Mouse (Mus musculus) heart, embryonic 16.5 days (tissue): Measurements from ENCODE around the gene Fhod1. TPM values are rescaled to one million over a fixed set of nuclear protein-coding genes. Genes with fewer than 3 reads are reported as not detected.

Experiments used
- ATAC-seq: fragments of 200-750 bp; cut with Nextera tagmentation; replicated peaks from 2 replicates; pipeline ENCODE4 v1.8.0; 2017; ENCODE audit warnings: moderate number of reproducible peaks; ENCODE audit not compliant: insufficient read depth, low FRiP score; ENCODE audit errors: extremely low read depth
- H3K27ac ChIP-seq: fragments of 300-500 bp; sonication (generic); 2 replicates; pipeline ENCODE4 v1.5.1; 2014; ENCODE audit warnings: mild to moderate bottlenecking, low read length, control low read depth, moderate library complexity
- H3K27me3 ChIP-seq: fragments of 300-500 bp; sonication (generic); 2 replicates; pipeline ENCODE4 v1.6.1; 2014; ENCODE audit warnings: low read length, mixed read lengths; ENCODE audit not compliant: control insufficient read depth, insufficient read depth
- H3K36me3 ChIP-seq: fragments of 300-500 bp; sonication (generic); 2 replicates; pipeline ENCODE4 v1.6.1; 2014; ENCODE audit not compliant: control insufficient read depth, insufficient read depth
- H3K4me1 ChIP-seq: fragments of 300-500 bp; sonication (generic); 2 replicates; pipeline ENCODE4 v1.6.1; 2014; ENCODE audit warnings: low read length, mixed read lengths; ENCODE audit not compliant: control insufficient read depth, insufficient read depth
- H3K4me2 ChIP-seq: fragments of 300-500 bp; sonication (generic); 2 replicates; pipeline ENCODE4 v1.6.1; 2014; ENCODE audit warnings: low read depth, mild to moderate bottlenecking, control low read depth, low read length
- H3K4me3 ChIP-seq: fragments of 300-500 bp; sonication (generic); 2 replicates; pipeline ENCODE4 v1.5.1; 2014; ENCODE audit warnings: mild to moderate bottlenecking, control low read depth, low read length
- H3K9ac ChIP-seq: fragments of 300-500 bp; sonication (generic); 2 replicates; pipeline ENCODE4 v1.6.1; 2014; ENCODE audit warnings: low read length, control low read depth
- H3K9me3 ChIP-seq: fragments of 300-500 bp; sonication (generic); replicated peaks from 2 replicates; pipeline ENCODE4 v1.6.1; 2016; ENCODE audit warnings: low read length; ENCODE audit not compliant: control insufficient read depth
- WGBS: fragments of 180-500 bp; shearing (Covaris S2); extraction: QIAGEN DNeasy Blood & Tissue Kit; methylation state at CpG from one replicate; pipeline ENCODE4 v1.1.7; 2014; 5-methylcytosine and 5-hydroxymethylcytosine counted together
- polyA plus RNA-seq: library from polyadenylated mRNA; unstranded; fragments of >200 nt; fragmentation: Nextera tagmentation; extraction: Ambion mirVana; gene quantifications from 2 replicates; pipeline ENCODE4 v1.2.1, GENCODE M21; 2015

The Fhod1 gene
- polyA plus RNA-seq, 1 experiment from 2014 or later = 1.1 TPM

DNA sequence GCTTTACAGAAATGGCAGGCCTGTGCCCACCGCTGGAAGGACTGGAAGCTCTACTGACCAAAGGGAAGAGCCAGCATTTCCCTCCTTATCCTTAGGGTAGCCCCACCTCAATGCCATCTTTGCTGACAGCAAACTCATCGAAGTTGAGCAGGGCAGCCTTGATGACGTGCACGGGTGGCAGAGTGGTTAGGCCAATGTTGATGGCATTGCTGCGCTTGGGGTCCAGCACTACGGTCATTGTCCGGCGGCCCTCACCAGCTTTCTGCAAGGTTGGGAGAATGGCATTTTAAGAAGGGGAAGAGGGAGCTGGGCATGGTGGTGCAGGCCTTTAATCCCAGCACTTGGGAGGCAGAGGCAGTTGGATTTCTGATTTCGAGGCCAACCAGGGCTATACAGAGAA, 15.8 kb downstream of the Fhod1 start:
- ATAC-seq = no peak
- Histone ChIP-seq H3K9me3 (no peaks in the 10 kb centered on the region), H3K9ac (no peak overlapping the region), H3K4me3 (no peak overlapping the region), H3K36me3 (peaks cover 65% of the 10 kb centered on the region), H3K27ac (no peak overlapping the region), H3K27me3 (no peaks in the 10 kb centered on the region), H3K4me2 (no peak overlapping the region), H3K4me1 (peaks cover 7% of the 10 kb centered on the region)
- WGBS = 92% methylated on average over 9 of the region's 9 CpGs

DNA sequence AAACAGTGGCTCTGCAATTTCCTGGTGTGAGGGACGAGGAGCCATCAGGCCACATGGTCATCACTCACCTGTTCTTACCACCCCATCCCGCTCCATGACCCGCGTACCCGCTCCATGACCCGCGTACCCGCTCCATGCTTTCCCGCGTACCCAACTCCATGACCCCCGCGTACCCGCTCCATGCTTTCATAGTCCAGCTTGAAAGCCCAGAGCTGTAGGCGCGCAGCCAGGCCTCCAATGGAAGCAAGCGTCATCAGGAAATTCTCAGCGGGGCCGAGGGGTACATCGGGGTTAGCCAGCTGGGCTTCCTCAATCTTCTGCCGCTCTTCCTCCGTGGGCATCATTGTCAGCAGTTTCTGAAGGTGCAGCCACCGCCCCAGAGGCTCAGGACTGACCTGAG, 16.3 kb downstream of the Fhod1 start:
- Histone ChIP-seq H3K4me3 (no peak overlapping the region), H3K36me3 (peaks cover 60% of the 10 kb centered on the region), H3K9ac (no peak overlapping the region), H3K27ac (no peak overlapping the region), H3K27me3 (no peaks in the 10 kb centered on the region), H3K4me2 (no peak overlapping the region), H3K4me1 (peaks cover 9% of the 10 kb centered on the region), H3K9me3 (no peaks in the 10 kb centered on the region)
- ATAC-seq = no peak
- WGBS = 92% methylated on average over 22 of the region's 22 CpGs

DNA sequence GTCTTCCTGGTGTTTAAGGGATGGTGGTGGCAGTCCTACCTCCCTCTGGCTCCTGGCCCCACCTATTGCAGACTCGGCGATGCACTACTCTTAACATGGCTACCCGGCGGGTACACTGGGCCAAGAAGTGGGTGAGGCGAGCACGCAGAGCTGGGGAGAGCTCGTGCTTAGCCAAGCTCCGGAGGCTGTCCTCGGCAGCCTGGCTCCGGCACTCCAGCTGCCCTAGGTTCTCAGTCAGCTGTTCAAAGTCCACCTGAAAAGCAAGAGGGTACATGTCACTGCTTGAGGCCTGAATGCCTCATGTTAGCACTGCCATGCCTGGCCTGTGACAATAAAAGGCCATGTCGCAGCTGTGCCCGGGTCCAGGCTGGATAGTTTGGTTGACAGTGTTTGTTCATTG, 17.4 kb downstream of the Fhod1 start:
- Histone ChIP-seq H3K36me3 (peaks cover 50% of the 10 kb centered on the region), H3K4me3 (no peak overlapping the region), H3K9ac (no peak overlapping the region), H3K4me2 (no peak overlapping the region), H3K27me3 (no peaks in the 10 kb centered on the region), H3K4me1 (peaks cover 13% of the 10 kb centered on the region), H3K27ac (no peak overlapping the region), H3K9me3 (no peaks in the 10 kb centered on the region)
- WGBS = 94% methylated on average over 12 of the region's 12 CpGs
- ATAC-seq = no peak

DNA sequence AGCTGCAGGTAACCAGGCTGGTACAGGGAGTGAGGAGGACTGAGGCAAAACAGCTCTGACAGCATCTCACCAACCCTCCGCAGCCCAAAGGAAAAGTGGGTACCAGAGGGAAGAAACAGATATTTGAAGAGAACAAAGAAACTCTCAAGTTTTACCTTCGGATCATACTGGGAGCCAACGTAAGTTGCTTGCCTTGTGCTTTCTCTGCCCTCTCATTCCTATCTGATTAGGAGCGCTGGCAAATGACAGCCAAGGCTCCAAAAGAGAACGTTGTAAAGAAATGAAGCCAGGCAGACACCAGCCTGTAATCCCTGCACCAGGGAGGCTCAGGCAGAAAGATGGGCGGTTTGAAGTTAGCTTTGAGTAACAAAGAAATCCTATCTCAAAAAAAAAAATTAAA, 20.8 kb downstream of the Fhod1 start:
- H3K9me3 ChIP-seq = no peaks in the 10 kb centered on the region
- H3K9ac ChIP-seq = peak overlapping the region; percentile 97
- peak overlapping the region; percentile 87 for H3K27ac ChIP-seq
- WGBS = 26% methylated on average over 6 of the region's 6 CpGs
- ATAC-seq = no peak
- H3K4me2 ChIP-seq = peak overlapping the region; percentile 81
- peak overlapping the region; percentile 96 for H3K4me3 ChIP-seq
- peaks cover 17% of the 10 kb centered on the region for H3K4me1 ChIP-seq
- H3K36me3 ChIP-seq = peaks cover 40% of the 10 kb centered on the region
- H3K27me3 ChIP-seq = no peaks in the 10 kb centered on the region

DNA sequence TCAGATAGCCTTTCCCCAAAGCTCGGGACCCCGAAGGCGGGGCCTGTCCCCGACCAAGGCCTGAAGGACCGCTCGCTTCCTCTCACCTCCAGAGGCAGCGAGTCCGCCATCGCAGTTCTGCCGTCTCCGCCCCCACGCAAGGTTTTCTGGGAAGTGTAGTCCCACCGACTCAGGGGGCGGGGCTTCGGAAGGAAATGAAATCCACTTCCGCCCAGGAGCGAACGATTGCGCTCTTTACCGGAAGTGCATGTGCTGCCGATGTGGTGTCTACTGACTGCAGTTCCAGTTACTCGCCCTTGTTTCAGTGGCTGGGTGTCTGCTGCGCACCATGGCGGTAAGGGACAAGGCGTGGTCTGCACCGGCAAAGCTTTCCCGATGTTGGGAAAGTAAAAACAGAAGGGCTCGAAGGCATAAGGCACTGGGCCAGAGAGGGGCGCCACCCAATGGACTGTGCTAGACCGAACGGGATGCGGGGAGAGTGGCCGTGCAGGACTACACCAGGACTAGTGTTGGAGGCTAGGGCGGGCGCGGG, 21.5 kb downstream of the Fhod1 start, which contains the start of the genes Lrrc29 and Tmem208:
Lrrc29 (minus strand) TSS at position 138 of the 532 bp plus-strand sequence.
Tmem208 (plus strand) TSS at position 214 of the 532 bp plus-strand sequence.
- peak within 1 kb of the TSS; percentile 96 for H3K4me2 ChIP-seq
- H3K4me3 ChIP-seq = peak within 1 kb of the TSS; percentile 96
- H3K27ac ChIP-seq = peak within 1 kb of the TSS; percentile 87
- H3K36me3 ChIP-seq = peaks cover 34% of the 10 kb centered on the region
- H3K9me3 ChIP-seq = no peaks in the 10 kb centered on the region
- peak; percentile 92 for ATAC-seq
- no peaks in the 10 kb centered on the region for H3K27me3 ChIP-seq
- WGBS = under 1% methylated on average over 36 of the region's 36 CpGs
- H3K9ac ChIP-seq = peak within 1 kb of the TSS; percentile 97
- H3K4me1 ChIP-seq = peaks cover 17% of the 10 kb centered on the region

DNA sequence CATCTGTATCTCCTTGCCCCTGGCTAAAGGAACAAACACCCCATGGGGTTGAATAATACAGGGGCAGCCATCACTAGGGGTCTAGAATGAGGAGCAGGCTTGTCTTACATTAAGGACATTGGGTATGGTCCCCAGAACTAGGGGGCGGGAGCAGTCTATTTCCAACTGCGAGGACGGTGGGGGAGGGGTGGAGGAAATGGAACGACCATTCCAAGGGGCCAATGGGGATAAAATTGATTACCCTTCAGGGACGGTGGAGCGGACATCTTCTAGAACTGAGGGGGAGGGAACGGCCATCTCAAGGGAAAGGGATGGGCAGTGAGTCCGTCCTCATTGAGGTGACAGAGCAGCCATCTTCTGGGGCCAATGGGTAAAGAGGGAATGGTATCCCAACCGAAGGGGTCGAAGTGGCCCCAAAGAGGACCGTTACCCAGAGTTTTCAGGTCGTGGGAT, 22.1 kb downstream of the Fhod1 start:
- Histone ChIP-seq H3K4me1 (peaks cover 17% of the 10 kb centered on the region), H3K9me3 (no peaks in the 10 kb centered on the region), H3K36me3 (peaks cover 32% of the 10 kb centered on the region), H3K27ac (peak overlapping the region; percentile 86), H3K27me3 (no peaks in the 10 kb centered on the region), H3K9ac (peak overlapping the region; percentile 97), H3K4me2 (peak overlapping the region; percentile 96), H3K4me3 (peak overlapping the region; percentile 96)
- under 1% methylated on average over 12 of the region's 12 CpGs for WGBS
- ATAC-seq = no peak

DNA sequence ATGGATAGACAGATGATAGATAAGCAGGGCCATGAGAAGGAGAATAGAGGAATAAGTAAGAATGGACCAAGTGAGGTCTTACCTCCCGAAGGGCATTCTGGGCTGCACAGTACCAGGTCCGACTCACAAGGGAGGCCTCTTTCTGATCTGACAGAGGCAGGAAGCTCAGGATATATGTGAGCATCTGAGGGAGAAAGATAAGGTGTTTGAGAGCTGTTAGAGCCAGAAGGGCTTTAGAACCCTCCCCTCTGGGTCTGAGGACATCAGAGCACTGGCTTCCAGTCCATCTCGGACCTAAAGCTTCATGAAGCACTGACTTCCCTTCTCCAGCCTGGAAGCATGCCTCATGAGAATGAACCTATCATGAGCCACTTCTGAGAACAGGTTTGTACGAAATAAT, 24.6 kb downstream of the Fhod1 start:
- Histone ChIP-seq H3K36me3 (peaks cover 11% of the 10 kb centered on the region), H3K4me1 (peaks cover 17% of the 10 kb centered on the region), H3K4me3 (no peak overlapping the region), H3K9me3 (no peaks in the 10 kb centered on the region), H3K27me3 (no peaks in the 10 kb centered on the region), H3K27ac (no peak overlapping the region), H3K9ac (no peak overlapping the region), H3K4me2 (no peak overlapping the region)
- ATAC-seq = no peak
- 80% methylated on average over 4 of the region's 4 CpGs for WGBS

DNA sequence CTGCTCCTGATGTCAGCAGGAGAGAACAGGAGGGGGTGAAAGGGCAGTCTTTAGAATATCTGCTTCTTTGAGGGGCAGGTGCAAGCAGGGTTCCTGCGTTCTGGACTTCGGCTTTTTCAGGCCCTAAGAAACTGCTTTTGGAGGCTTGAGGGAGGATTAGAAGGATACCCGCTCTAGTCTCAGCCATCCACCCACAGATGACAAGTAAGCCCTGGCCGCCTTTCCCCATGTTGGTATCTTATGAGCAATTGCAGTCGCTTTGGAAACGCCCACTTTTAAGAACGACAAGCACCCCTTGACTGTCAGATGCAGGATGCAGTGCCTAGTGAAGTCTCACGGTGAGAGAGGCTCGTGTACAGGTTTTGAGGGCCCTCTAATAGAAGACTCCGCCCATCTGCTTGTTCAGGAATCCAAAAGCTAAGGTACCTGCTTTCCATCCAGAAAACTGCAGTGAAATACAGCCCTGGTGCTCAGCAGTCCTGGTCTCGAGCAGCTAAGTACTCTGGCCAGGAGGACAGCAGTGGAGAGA, 29.0 kb downstream of the Fhod1 start:
- Histone ChIP-seq H3K4me3 (no peak overlapping the region), H3K4me2 (no peak overlapping the region), H3K36me3 (peaks cover 10% of the 10 kb centered on the region), H3K27ac (no peak overlapping the region), H3K4me1 (peaks cover 18% of the 10 kb centered on the region), H3K9ac (no peak overlapping the region), H3K9me3 (no peaks in the 10 kb centered on the region), H3K27me3 (no peaks in the 10 kb centered on the region)
- 81% methylated on average over 11 of the region's 11 CpGs for WGBS
- ATAC-seq = no peak

DNA sequence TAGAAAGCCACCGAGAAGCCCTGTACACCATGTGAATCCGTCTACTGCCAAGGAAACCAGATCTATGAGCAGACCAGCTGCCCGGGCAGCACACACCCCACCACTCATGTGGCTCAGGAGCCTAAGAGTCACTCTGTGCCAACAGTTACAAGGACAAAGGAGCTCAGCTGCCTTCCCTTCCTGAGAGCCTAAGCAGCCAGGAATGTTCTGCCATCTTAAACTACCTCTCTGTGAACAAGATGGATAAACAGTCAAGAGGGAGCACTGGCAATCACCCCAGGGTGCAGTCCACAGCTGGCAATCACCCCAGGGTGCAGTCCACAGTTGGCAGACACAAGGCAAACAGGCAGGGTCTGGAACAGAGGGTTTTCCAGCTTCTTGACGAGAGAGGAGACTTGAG, 29.8 kb downstream of the Fhod1 start:
- H3K27me3 ChIP-seq = no peaks in the 10 kb centered on the region
- H3K4me2 ChIP-seq = no peak overlapping the region
- no peak overlapping the region for H3K9ac ChIP-seq
- H3K27ac ChIP-seq = peak overlapping the region; percentile 61
- H3K4me1 ChIP-seq = peaks cover 26% of the 10 kb centered on the region
- no peak for ATAC-seq
- H3K36me3 ChIP-seq = peaks cover 7% of the 10 kb centered on the region
- no peak overlapping the region for H3K4me3 ChIP-seq
- 79% methylated on average over 4 of the region's 4 CpGs for WGBS
- no peaks in the 10 kb centered on the region for H3K9me3 ChIP-seq
